Mouse (Mus musculus): ENCODE measurements around the gene Tgfbr3. TPM values are rescaled to one million over a fixed set of nuclear protein-coding genes. Genes with fewer than 3 reads are reported as not detected.
A peak's percentile ranks its signal among the peaks of the same experiment; 100 is the strongest.

The Tgfbr3 gene
- polyA plus RNA-seq, 2 experiments: 20.7 to 29.0 TPM

DNA sequence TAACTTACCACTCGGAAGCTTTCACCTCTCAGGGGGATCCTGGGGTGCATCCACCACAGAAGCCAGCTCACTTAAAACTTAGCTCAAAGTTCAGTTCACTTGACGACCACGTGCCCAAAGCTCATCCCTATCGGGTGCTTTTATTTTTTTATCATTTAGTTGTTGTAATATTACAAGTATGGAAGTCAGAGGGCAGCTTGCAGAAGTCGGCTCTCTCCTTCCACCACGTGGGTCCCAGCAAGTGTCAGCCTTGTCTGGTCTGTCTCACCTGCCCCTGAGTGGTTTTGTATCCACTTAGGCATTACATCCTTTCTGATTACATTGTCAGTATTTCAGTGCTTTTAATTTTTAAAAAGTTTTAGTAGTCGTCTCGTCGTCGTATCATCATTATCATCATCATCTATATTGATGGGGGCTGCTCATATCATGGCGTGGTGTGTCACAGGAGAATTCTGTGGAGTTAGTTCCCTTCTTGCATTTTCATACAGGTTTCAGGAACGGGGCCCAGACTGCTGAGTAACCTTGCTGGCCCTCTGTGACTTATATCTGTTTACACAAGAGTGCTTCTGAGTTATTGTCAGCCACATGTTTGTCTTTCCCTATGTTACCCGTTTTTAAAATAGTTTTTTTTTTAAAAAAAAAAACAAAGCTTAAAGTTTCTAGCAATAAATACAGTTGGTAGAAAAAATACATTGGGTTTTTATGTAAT is 14.8 kb upstream of the Tgfbr3 start:
- no peak overlapping the region for H3K27ac ChIP-seq (replicated peaks; ENCODE audit: low read depth, low read length)
- DNase-seq (ENCODE audit: low spot score) (no peak), ATAC-seq (ENCODE audit: low FRiP score, low read depth) (no peak)
- no peak for TF ChIP-seq POLR2A (IDR thresholded peaks at IDR 0.05; ENCODE audit: borderline replicate concordance, extremely low read depth, insufficient read depth, insufficient read length)
- WGBS: 79% methylated on average over 13 of the region's 13 CpGs
- no peak overlapping the region for H3K4me2 ChIP-seq (replicated peaks; ENCODE audit: low read depth, low read length, severe bottlenecking)
- no peak overlapping the region for H3K4me3 ChIP-seq (replicated peaks; ENCODE audit: low read length)
- H3K4me1 ChIP-seq (ENCODE audit: control insufficient read depth, insufficient read depth, low read length): peaks cover 3% of the 10 kb centered on the region; the same call in 1 of the 2 replicates
- no peak overlapping the region for H3K9ac ChIP-seq (ENCODE audit: low read depth, low read length, severe bottlenecking)
- no peaks in the 10 kb centered on the region for H3K27me3 ChIP-seq (ENCODE audit: control insufficient read depth, insufficient read depth, low read length)
- no peaks in the 10 kb centered on the region for H3K36me3 ChIP-seq (ENCODE audit: control insufficient read depth, insufficient read depth, low read length)
- H3K9me3 ChIP-seq (ENCODE audit: control insufficient read depth, low read length): no peaks in the 10 kb centered on the region

DNA sequence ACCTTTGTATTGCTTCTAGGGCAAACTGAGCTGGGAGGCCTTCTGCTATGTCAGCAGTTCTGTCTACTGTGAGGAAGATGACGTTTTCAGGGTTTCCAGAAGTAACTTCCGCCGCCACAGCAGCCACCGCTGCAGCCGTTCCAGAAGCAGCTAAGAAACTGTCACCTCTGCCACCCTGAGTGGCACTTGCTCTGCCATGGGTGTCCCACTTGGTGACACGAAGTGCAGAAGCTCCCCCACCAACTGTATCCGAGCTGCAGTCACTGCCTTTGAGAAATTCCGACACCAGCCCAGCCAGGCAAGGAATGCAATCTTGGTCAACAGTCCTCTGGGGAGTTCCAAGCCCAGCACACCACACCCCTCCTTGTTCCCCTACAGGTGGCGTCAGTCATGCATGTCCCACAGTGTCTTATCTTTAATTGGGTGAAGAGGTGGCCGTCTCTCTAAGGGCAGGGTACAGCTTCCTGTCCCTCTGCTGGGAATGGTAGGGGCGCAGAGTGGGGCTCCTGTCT is 14.0 kb upstream of the Tgfbr3 start:
- 46% methylated on average over 11 of the region's 11 CpGs for WGBS
- DNase-seq (ENCODE audit: low spot score): no peak
- H3K4me2 ChIP-seq (replicated peaks; ENCODE audit: low read depth, low read length, severe bottlenecking): no peak overlapping the region
- H3K4me3 ChIP-seq (replicated peaks; ENCODE audit: low read length): no peak overlapping the region
- no peak overlapping the region for H3K9ac ChIP-seq (ENCODE audit: low read depth, low read length, severe bottlenecking)
- no peaks in the 10 kb centered on the region for H3K36me3 ChIP-seq (ENCODE audit: control insufficient read depth, insufficient read depth, low read length)
- H3K9me3 ChIP-seq (ENCODE audit: control insufficient read depth, low read length): no peaks in the 10 kb centered on the region
- peaks cover 3% of the 10 kb centered on the region; the same call in 1 of the 2 replicates for H3K4me1 ChIP-seq (ENCODE audit: control insufficient read depth, insufficient read depth, low read length)
- no peak for TF ChIP-seq POLR2A (IDR thresholded peaks at IDR 0.05; ENCODE audit: borderline replicate concordance, extremely low read depth, insufficient read depth, insufficient read length)
- H3K27me3 ChIP-seq (ENCODE audit: control insufficient read depth, insufficient read depth, low read length): no peaks in the 10 kb centered on the region
- H3K27ac ChIP-seq (replicated peaks; ENCODE audit: low read depth, low read length): no peak overlapping the region
- ATAC-seq (ENCODE audit: low FRiP score, low read depth): no peak

DNA sequence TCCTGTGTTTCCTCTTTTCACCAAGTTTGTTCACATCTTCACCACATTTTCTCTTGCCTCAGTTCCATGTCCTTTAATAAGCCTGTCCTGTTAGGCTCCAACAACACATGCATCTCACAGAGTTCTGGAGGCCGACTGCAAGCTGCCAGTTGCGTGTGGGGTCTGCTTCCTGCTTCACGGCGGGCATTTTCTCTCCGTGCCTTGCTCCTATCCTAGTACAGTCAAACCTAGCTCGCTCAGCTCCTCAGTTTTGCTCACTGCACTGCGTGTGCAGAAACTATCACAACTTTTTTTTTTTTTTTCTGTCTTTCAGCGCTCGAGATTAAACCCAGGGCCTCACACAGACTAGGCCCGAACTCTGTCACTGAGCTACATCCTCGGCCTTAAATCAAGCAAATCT is 9.4 kb upstream of the Tgfbr3 start:
- H3K27me3 ChIP-seq (ENCODE audit: control insufficient read depth, insufficient read depth, low read length): no peaks in the 10 kb centered on the region
- no peak for TF ChIP-seq POLR2A (IDR thresholded peaks at IDR 0.05; ENCODE audit: borderline replicate concordance, extremely low read depth, insufficient read depth, insufficient read length)
- no peaks in the 10 kb centered on the region for H3K36me3 ChIP-seq (ENCODE audit: control insufficient read depth, insufficient read depth, low read length)
- H3K4me3 ChIP-seq (replicated peaks; ENCODE audit: low read length): no peak overlapping the region
- no peak overlapping the region for H3K9ac ChIP-seq (ENCODE audit: low read depth, low read length, severe bottlenecking)
- H3K4me1 ChIP-seq (ENCODE audit: control insufficient read depth, insufficient read depth, low read length): peaks cover 15% of the 10 kb centered on the region
- no peak overlapping the region for H3K4me2 ChIP-seq (replicated peaks; ENCODE audit: low read depth, low read length, severe bottlenecking)
- no peak for ATAC-seq (ENCODE audit: low FRiP score, low read depth)
- H3K9me3 ChIP-seq (ENCODE audit: control insufficient read depth, low read length): no peaks in the 10 kb centered on the region
- no peak overlapping the region for H3K27ac ChIP-seq (replicated peaks; ENCODE audit: low read depth, low read length)
- 55% methylated on average over 11 of the region's 11 CpGs for WGBS
- DNase-seq (ENCODE audit: low spot score): no peak

DNA sequence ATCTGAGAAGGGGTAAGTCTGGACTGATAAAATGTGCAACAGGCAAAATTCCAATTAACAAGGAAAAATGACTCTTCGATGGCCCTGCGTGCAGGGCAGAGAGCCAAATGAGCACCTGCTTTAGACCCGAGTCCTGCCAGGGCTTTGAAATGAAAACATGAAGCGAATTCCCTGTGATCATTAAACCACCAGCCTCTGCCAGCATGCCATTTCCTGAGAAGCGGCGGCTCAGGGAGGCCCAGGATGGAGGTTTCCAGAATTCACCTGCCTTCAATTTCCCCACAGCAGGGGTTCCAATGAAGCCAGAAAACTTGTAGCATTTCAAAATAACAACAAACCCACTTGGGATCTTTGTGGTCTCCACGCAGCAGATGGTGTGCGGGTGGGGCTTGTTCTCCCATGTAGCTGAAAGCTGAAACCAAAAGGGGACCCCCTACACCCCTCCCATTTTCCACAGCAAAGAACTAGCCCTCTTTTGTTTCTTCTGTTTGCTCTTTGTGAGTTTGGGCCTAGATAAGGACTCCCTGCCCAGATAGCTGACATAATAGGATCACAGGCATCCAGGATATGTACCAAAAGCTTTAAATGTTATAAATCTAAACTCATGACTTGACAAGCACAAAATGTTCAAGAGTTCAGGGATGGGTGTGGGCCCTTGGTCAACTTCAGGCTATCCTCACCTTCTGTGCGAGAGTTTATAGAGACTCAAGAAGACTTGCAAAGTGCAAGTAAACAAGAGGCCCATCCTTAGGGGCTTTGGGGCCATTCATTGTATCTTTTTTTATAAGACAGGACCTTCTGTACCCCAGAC is 7.3 kb upstream of the Tgfbr3 start:
- peak; percentile 53; the same call in 1 of the 2 replicates for ATAC-seq (ENCODE audit: low FRiP score, low read depth)
- peak; percentile 37 for DNase-seq (ENCODE audit: low spot score)
- Histone ChIP-seq H3K9ac (ENCODE audit: low read depth, low read length, severe bottlenecking) (no peak overlapping the region), H3K4me3 (replicated peaks; ENCODE audit: low read length) (peak overlapping the region; percentile 10; the same call in 1 of the 2 replicates), H3K27ac (replicated peaks; ENCODE audit: low read depth, low read length) (0 out of 2 replicates have a peak overlapping the region, but pooled peaks have one; percentile 29), H3K36me3 (ENCODE audit: control insufficient read depth, insufficient read depth, low read length) (no peaks in the 10 kb centered on the region), H3K9me3 (ENCODE audit: control insufficient read depth, low read length) (no peaks in the 10 kb centered on the region), H3K4me1 (ENCODE audit: control insufficient read depth, insufficient read depth, low read length) (peaks cover 12% of the 10 kb centered on the region), H3K4me2 (replicated peaks; ENCODE audit: low read depth, low read length, severe bottlenecking) (peak overlapping the region; percentile 30), H3K27me3 (ENCODE audit: control insufficient read depth, insufficient read depth, low read length) (no peaks in the 10 kb centered on the region)
- 13% methylated on average over 9 of the region's 9 CpGs for WGBS
- TF ChIP-seq POLR2A (IDR thresholded peaks at IDR 0.05; ENCODE audit: borderline replicate concordance, extremely low read depth, insufficient read depth, insufficient read length): no peak

DNA sequence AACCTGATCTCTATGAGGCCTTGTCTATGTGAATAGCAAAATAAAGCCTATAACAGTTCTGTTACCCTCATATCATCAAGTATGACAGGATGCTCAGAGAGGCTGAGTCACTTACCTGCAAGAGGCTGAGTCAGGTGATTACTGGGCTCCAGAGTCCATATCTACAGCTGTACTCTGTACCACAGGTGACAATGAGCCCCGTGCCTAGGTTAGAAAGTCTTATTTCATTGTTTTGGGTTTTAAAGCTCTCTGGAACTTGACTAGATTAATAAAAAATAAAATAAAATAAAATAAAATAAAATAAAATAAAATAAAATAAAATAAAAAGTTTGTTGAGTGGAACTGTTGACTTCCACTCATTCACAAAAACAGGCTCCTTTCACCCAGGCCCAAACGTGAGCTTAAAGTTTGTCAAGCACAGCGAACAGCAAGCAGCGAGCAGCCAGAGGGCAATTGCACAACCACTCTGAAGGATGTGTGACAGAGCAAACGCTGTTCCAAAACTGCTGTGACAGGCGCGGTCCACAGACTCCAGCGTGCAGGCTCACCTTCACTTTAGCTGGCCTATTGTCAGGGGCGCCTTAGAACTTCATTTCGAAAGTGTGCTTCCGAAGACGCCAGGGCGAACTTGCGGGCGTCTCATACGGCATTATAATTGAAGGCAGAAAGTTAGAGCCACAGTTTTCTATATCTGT is 6.5 kb upstream of the Tgfbr3 start:
- H3K4me1 ChIP-seq (ENCODE audit: control insufficient read depth, insufficient read depth, low read length): peaks cover 12% of the 10 kb centered on the region
- H3K27me3 ChIP-seq (ENCODE audit: control insufficient read depth, insufficient read depth, low read length): no peaks in the 10 kb centered on the region
- no peaks in the 10 kb centered on the region for H3K9me3 ChIP-seq (ENCODE audit: control insufficient read depth, low read length)
- H3K9ac ChIP-seq (ENCODE audit: low read depth, low read length, severe bottlenecking): no peak overlapping the region
- 29% methylated on average over 16 of the region's 16 CpGs for WGBS
- H3K4me2 ChIP-seq (replicated peaks; ENCODE audit: low read depth, low read length, severe bottlenecking): peak overlapping the region; percentile 30
- ATAC-seq (ENCODE audit: low FRiP score, low read depth): no peak
- no peak for TF ChIP-seq POLR2A (IDR thresholded peaks at IDR 0.05; ENCODE audit: borderline replicate concordance, extremely low read depth, insufficient read depth, insufficient read length)
- 0 out of 2 replicates have a peak overlapping the region, but pooled peaks have one; percentile 29 for H3K27ac ChIP-seq (replicated peaks; ENCODE audit: low read depth, low read length)
- H3K36me3 ChIP-seq (ENCODE audit: control insufficient read depth, insufficient read depth, low read length): no peaks in the 10 kb centered on the region
- 0 out of 2 replicates have a peak overlapping the region, but pooled peaks have one; percentile 10 for H3K4me3 ChIP-seq (replicated peaks; ENCODE audit: low read length)
- no peak for DNase-seq (ENCODE audit: low spot score)
